Mouse (Mus musculus): Measurements from ENCODE around the gene Gadd45g. TPM values are rescaled to one million over a fixed set of nuclear protein-coding genes. Genes with fewer than 3 reads are reported as not detected.
"Not testable (repeated sequence)": the region's sequence is repeated elsewhere in the genome, so short reads cannot be mapped to it uniquely, and the experiment has no call there.

Gene Gadd45g
- total RNA-seq, 2 experiments from 2014 or later, result 31.7 to 32.6 TPM

DNA sequence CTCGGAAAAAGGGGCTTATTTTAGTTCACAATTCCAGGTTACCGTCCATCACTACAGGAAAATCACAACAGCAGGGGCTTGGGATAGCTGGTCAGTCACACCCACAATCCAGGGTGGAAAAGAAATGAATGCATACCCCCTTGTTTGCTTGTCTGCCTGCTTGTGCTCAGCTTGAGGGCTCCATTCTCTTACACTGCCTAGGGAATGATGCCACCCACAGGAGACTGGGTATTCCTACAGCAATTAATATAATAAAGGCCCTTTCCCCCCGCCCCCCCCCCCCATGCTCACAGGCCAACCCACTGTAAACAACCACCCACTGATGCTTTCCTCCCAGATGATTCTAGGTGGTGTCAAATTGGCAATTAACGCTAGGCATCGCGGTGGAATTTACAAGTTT, 14.0 kb upstream of the Gadd45g start:
- intact Hi-C loops (cut with DNase I), result no loop called here
- DNase-seq, result no peak

DNA sequence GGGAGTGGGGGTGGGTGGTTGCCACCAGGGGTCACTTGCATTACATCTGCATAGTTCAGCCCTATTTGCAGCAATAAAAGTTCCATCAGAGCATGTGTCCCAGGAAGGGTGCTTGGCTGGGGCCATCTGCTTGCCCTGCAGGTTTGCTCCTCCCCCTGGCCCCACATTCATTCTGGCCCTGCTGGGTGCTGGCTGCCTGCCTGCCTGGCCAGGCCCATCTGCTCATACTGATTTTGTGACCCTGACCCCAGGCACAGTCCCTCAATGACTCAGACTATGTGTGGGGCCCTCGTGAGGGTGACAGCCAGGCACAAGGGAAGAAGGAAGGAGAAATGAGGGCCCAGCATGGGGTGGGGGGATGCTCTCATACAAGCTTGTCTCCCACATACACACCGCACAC, 12.9 kb upstream of the Gadd45g start:
- intact Hi-C loops (cut with DNase I), result no loop called here
- no peak for DNase-seq

DNA sequence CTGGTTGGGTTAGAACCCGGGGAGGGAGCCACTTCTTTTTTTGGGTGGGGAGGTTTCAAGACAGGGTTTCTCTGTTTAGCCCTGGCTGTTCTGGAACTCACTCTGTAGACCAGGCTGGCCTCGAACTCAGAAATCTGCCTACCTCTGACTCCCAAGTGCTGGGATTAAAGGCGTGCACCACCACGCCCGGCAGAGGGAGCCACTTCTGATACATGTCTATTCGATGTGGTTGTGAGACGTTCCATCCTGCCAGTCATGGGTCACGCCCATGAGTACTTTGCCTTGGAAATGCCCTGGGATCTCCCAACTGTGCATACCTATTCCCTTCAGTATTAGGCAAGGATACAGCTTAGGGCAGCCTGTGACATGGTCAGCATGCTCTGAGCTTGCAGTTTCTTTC, 12.5 kb upstream of the Gadd45g start:
- DNase-seq; intact Hi-C loops (cut with DNase I): not testable (repeated sequence)

DNA sequence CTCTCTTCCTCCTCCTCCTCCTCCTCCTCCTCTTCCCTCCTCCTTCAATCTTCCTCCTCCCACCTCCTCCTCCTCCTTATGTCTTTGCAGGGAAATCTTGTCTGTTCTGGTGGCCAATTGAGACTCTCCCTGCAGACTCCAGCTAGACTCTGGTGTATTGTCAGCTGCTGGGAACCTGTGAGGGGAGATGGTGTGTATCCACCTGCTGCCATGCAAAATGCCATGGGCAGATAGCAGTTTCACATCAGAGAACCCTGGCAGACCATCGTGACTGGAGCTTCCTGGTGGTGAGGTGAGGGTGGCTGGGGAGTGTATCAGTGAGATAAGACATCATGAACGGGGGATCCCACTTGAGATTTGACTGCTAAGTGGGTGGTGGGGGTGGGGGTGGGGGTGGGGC, 12.0 kb upstream of the Gadd45g start:
- intact Hi-C loops (cut with DNase I), result no loop called here

DNA sequence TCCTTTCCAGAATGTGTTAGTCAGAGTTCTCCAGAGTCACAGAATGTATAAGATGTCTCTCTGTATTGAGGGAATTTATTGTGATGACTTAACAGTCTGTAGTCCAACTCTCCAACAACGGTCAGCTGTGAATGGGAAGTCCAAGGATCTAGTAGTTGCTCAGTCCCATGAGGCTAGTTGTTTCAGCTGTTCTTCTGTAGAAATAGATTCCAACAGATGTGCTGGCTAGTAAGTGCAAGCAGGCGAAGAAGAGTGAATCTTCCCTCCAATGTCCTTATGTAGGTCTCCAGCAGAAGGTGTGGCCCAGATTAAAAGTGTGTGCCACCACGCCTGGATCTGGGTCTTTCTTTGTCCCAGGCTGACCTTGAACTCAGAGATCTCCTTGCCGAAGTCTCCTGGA, 11.3 kb upstream of the Gadd45g start:
- intact Hi-C loops (cut with DNase I), result loop anchor here (5.0 kb wide), 1 partner anchor 787 kb away; no protein-coding TSS in a partner anchor
- DNase-seq, result not testable (repeated sequence)

More for the DNA sequence above, 12.0 kb upstream of the Gadd45g start:
- no peak for DNase-seq

DNA sequence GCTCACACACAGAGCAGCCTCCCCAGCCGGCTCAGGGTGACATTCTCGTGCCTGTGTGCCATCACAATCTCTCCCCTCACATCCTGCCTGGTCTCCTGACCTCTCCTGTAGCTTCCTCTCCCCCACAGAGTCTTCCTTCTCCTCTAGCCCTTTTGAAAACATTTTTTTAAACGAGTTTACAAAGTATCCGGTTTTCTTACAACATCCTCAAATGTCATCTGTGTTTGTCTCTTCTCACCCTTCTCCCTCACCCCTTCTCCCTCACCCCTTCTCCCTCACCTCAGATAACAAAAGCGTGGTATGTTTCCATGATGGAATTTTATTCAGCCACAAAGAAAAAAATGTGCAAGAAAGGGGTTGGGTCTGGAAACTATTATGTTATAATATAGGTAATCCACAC, 9.1 kb upstream of the Gadd45g start:
- intact Hi-C loops (cut with DNase I), result loop anchor here (2.0 to 5.0 kb wide), 2 partner anchors 697 to 785 kb away; no protein-coding TSS in a partner anchor
- no peak for DNase-seq

DNA sequence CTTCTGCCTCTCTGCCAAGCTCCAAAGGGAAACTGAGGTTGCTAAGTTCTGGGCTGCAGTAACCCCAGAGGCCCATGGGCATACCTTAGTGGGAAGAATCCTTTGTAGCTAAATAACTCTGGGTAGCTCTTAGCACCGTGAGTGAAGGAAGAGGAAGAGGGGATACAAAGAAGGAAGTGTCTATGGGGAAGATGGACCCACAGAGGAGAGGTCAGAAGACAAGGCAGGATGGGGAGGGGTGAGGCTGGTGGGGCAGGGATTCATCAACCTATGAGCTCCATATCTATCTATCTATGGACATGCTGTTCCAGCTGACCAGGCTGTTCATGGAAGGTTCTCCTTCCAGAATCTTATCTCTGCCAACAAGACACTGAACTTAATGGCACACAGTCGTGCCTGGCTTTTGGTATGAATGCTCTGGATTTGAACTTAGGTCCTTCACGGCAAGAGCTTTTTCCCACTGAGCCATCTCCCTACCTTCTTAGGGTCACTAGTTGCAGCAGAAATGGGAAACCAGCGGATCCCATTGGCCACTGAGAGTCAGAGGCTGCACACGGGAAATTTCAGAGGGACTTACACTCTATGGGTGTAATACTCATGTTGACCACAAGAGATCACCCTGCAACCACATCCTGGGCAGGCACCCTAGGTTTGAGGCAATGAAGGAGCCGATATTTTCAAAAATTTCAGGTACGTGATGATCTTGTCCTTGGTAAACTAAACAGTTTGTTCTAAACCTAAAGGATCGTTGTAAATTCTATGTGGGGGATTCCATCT, 7.0 kb upstream of the Gadd45g start:
- peak; percentile 19 to 58 for DNase-seq

DNA sequence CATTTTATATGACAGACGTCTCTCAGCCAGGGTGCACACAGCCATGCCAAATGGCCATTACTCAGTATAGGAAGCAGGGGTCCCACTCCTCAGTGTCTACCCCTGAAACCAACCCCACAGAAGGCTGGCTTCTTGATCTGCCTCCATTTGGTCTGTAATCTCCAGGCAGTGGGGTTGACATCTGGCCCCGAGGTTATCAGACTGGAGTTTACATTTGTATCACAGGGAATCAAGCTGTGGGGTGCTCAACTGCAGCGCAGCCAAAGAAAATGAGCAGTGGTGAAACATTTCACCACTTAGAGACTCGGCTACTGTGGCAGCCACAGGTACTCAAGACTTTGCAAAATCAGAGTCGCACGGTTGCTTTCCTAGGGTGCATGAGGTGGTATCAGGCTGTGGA, 5.8 kb upstream of the Gadd45g start:
- no peak for DNase-seq
- intact Hi-C loops (cut with DNase I), result loop anchor here (1.0 to 10.0 kb wide), 2 partner anchors 274 to 383 kb away; no protein-coding TSS in a partner anchor

More for the DNA sequence above, 7.0 kb upstream of the Gadd45g start:
- intact Hi-C loops (cut with DNase I), result loop anchor here (1.0 to 10.0 kb wide), 3 partner anchors 275 to 783 kb away; no protein-coding TSS in a partner anchor

DNA sequence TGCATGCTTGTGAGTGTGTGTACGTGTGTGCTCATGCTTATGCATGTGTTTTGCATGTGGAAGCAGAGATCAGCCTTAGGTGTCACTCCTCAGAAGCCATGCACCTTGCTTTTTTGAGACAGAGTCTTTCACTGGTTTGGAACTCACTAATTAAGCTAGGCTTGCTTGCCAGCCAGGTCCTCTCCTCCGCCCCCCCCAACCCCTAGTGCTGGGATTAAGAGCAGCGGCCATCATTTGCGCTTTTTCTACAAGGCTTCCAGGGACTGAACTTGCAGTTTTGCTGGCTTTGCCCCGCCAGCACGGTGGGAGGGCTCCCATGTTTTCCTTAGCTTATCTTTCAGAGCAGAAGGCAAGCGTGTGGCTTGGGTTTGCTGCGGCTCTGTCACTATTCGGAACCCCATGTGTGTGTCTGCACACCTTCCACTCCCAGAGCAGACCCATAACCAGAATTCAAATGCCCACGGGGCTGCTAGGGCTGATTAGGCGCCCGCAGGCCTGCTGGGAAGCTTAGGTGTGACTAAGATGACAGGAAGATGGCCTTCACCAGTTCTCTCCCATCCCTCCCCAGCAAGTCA, 4.8 kb upstream of the Gadd45g start:
- no peak for DNase-seq
- intact Hi-C loops (cut with DNase I), result loop anchor here (10.0 kb wide), 1 partner anchor 273 kb away; no protein-coding TSS in a partner anchor

DNA sequence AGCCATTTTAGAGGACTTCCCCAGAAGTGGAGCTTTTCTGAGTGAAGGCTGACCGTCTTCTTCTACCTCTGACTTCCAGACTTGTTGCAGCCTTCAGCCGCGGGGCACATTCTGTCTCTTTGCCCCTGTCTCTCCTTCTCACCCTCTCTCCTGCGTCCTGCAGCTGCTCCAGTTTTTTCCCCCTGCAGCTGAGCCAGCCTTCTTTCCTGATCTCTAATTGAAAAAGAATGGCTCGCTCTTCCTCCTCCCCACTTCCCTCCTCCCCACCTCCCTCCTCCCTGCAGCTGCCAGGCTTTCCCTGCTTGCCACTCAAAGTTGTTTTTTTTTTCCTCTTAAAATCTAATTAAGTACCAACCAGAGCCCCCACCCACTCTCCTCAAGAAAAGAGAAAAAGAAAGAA, 4.3 kb upstream of the Gadd45g start:
- DNase-seq, result no peak
- intact Hi-C loops (cut with DNase I), result loop anchor here (10.0 kb wide), 1 partner anchor 273 kb away; no protein-coding TSS in a partner anchor

DNA sequence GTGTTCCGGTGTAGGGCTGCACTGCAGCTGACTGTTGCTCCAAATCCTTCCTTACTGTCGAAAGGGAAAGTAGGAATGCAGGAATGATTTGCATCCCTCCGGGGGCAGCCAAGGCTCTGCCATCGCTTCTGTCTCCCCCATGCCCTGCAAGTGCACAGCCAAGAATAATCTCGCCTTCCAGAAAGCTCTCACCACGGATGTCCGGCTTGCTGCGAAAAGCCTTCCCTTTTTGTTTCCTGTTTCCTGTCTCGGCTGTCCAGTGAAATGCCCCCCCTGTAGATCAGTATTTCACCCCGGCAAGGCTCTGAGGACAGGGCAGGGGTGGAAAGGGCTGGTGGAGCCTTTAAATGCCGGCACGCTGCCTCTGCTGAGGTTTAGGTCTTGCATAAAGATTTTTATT, 3.7 kb upstream of the Gadd45g start:
- intact Hi-C loops (cut with DNase I), result loop anchor here (10.0 kb wide), 1 partner anchor 272 kb away; no protein-coding TSS in a partner anchor
- DNase-seq, result no peak

DNA sequence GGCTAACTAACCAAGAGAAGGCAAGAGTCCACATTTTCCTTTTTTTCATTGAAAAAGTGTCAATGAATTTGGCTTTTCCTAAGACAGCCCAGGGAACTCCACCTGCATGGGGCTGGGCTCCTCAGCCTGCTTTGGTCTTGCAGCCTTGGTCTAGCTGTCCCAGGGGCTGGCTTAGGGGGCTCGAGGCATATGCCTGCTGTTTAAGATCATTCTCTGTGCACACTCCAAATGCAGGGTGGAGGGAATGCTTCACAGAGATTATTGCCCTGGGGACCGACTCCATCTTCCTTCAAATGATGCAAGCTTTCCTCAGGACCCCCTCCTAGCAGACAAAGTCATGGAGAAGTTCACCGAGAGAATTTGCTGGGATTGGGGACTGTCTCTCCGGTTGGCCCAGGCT, 3.2 kb upstream of the Gadd45g start:
- intact Hi-C loops (cut with DNase I), result loop anchor here (10.0 kb wide), 1 partner anchor 272 kb away; no protein-coding TSS in a partner anchor

DNA sequence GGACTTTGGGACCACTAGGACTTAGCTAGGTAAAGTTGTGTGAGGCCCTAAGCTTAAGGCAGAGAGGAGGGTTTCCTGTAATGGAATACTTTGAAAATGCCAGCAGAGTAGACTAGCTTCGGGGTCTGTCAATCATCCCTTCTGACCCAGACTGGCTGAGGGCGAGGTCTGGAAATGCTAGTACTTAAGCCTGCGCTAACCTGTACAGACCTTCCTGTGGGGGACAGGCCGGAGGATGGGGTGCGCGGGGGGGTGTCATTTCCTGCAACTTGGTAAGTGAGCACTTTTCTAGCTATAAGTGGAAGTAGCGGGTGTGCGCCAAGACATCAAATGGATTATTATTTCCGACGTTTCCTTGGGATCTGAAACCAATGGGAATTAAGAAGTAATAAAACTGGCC, 2.4 kb upstream of the Gadd45g start:
- intact Hi-C loops (cut with DNase I), result loop anchor here (10.0 kb wide), 1 partner anchor 271 kb away; no protein-coding TSS in a partner anchor
- DNase-seq, result no peak

More for the DNA sequence above, 3.2 kb upstream of the Gadd45g start:
- no peak for DNase-seq

DNA sequence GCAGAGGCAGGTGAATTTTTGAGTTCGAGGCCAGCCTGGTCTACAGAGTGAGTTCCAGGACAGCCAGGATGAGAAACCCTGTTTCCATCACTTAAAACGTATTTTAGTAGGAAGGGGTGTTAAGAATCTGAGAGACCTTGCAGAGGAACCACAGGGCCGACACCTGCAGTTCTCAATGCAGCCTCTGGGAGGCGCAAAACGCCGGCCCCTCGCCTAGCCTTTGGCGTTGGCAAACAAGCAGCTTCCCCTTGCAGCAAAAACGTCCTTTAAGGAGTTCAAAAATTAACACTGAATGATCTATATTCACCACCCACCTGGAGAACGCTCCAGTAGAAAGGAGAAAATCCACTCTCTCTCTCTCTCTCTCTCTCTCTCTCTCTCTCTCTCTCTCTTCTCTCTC, 1.8 kb upstream of the Gadd45g start:
- intact Hi-C loops (cut with DNase I), result loop anchor here (1.0 to 10.0 kb wide), 2 partner anchors 270 to 379 kb away; no protein-coding TSS in a partner anchor
- peak; percentile 78 to 89 for DNase-seq

DNA sequence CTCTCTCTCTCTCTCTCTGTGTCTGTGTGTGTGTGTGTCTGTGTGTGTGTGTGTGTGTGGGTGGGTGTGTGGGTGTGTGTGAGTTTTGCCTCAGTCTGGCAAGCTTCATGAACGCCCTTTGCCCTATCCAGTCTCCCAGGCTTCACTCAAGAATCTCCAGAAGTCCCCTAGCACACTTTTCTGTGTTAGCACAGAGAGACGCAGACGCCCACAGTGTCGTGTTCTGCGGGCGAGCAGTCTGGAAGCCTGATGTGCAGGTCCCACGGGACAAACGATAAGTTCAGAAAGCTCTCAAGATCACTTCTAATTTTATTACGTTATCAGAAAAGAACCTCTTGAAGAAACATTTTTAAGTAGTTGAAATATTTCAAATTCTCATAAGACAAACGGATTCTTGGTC, 1.4 kb upstream of the Gadd45g start:
- intact Hi-C loops (cut with DNase I), result loop anchor here (1.0 to 10.0 kb wide), 2 partner anchors 270 to 378 kb away; no protein-coding TSS in a partner anchor
- DNase-seq, result peak; percentile 32 to 34

DNA sequence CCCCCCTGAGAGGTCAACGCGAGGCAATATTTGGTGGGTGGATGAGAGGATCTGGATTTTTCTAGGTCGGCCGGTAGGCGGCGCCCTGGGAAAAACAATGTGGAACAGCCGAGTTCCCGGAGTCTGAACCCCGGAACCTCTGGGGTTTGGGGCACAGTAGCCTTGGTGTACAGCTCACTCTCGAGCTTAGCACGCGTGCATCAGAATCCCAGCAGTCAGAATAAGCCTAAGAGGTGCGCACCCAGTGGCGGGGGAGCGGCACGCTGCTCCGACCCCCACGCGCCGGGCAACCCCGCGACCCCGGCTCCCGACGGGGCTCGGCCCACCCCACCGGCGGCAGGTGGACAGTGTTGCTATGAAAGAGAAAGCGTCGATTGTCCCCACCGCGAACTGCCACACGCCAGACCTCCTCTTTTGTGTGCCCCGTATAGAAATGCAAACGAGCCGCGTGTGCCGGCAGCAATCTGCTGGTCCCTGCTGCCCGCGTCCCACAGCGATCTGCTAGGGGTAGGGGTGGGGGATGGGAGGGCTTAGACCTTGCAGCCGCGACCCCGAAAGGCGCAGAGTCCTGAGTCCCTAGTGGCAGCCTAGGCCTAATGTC, 787 bp upstream of the Gadd45g start:
- DNase-seq, result peak; percentile 93
- intact Hi-C loops (cut with DNase I), result loop anchor here (1.0 to 10.0 kb wide), 6 partner anchors 57 to 378 kb away; no protein-coding TSS in a partner anchor

DNA sequence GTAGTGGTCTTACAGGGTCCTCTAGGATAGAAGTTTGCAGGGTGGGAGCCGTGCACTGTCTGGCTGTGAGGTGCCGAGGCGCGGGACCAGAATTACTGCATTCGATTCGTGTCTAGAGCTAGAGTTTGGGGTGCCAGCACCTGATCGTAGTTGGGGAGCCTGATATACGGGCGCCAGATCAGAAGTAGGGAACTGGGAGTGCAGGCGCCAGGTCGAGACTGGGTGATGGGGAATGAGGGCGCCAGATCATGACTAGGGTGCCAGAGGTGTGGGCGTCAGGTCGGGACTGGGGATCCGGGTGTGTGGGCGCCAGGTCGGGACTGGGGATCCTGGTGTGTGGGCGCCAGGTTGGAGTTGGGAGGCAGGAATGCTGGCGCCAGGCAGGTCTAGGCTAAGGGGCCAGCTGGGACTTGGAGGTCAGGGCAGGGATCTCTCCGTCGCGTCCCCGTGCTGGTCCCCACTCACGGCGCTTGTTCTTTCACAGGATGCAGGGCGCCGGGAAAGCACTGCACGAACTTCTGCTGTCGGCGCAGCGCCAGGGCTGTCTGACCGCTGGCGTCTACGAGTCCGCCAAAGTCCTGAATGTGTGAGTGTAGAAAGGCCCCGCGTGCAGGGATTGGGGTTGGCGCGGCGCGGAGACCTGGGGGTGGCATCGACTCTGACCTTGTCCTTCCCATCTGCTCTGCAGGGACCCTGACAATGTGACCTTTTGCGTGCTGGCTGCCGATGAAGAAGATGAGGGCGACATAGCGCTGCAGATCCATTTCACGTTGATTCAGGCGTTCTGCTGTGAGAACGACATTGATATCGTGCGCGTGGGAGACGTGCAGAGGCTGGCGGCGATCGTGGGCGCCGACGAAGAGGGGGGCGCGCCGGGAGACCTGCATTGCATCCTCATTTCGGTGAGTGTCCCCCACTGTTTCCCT, 653 bp downstream of the Gadd45g start:
- intact Hi-C loops (cut with DNase I), result loop anchor here (2.0 to 10.0 kb wide), 5 partner anchors 56 to 268 kb away; no protein-coding TSS in a partner anchor
- peak; percentile 82 to 84 for DNase-seq

DNA sequence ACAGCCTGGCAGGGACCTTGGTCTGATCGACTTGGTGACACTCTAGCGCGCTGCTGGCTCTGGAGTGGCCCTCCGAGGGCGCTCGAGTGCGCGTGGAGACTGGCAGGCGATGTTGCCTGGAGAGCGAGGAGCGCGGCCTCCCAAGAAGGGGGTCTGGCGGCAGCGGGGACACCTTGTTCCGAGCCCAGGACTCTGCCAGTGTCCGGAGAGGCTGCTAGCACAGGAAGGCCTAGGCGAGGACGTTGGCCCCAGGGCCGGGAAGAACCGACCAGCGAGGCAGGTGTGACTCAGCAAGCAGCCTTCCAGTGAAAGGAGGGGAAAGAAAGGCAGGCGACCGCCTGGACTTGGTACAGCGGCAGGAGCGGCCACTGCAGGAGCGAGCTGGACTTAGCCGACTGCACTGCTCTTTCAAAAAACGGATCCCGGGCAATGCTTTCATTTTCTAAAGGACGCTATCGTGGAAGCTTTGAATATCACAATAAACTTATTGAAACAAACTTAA, 1.6 kb downstream of the Gadd45g start:
- intact Hi-C loops (cut with DNase I), result loop anchor here (2.0 to 10.0 kb wide), 6 partner anchors 21 to 267 kb away; no protein-coding TSS in a partner anchor
- DNase-seq, result peak; percentile 83 to 85
